Mouse (Mus musculus) ES-Bruce4 (cell line): ENCODE measurements at regions not wholly inside any gene's neighbourhood (a gene's known extent, or its start where the extent isn't known, plus 50 kb on each side); places are given as distances from the start of the nearest gene placed in this dataset.

ENCODE experiments used
- CTCF ChIP-seq: IDR thresholded peaks from one replicate; pipeline ENCODE4 v1.8.1; 2011; ENCODE audit warnings: low read depth, low read length
- EP300 ChIP-seq: IDR thresholded peaks from 2 replicates; pipeline ENCODE4 v1.6.1; 2011; ENCODE audit warnings: low read depth, low read length; ENCODE audit not compliant: insufficient read depth

- no peak for TF ChIP-seq EP300
- TF ChIP-seq CTCF: no peak
Measured at GRCm38 (mm10) chr4:56112931-56113700, 580.9 kb upstream of the Klf4 start.
